Mouse (Mus musculus) kidney, embryonic 16.5 days (tissue): ENCODE measurements around the gene Jpt1. TPM values are rescaled to one million over a fixed set of nuclear protein-coding genes. Genes with fewer than 3 reads are reported as not detected.

Source experiments
- ATAC-seq: fragments of 200-750 bp; cut with Nextera tagmentation; 2 replicates; pipeline ENCODE4 v1.8.0; 2017; ENCODE audit warnings: moderate TSS enrichment; ENCODE audit not compliant: low FRiP score, low TSS enrichment
- H3K27ac ChIP-seq: fragments of 300-500 bp; sonication (generic); 2 replicates; pipeline ENCODE4 v1.5.1; 2014; ENCODE audit warnings: low read length
- H3K27me3 ChIP-seq: fragments of 300-500 bp; sonication (generic); 2 replicates; pipeline ENCODE4 v1.6.1; 2014; ENCODE audit warnings: low read length, control low read depth, mixed read lengths; ENCODE audit not compliant: insufficient read depth
- H3K36me3 ChIP-seq: fragments of 300-500 bp; sonication (generic); 2 replicates; pipeline ENCODE4 v1.6.1; 2014; ENCODE audit warnings: low read length, control low read depth, mixed read lengths; ENCODE audit not compliant: insufficient read depth
- H3K4me1 ChIP-seq: fragments of 300-500 bp; sonication (generic); 2 replicates; pipeline ENCODE4 v1.6.1; 2014; ENCODE audit warnings: low read length, control low read depth, mixed read lengths; ENCODE audit not compliant: insufficient read depth
- H3K4me2 ChIP-seq: fragments of 300-500 bp; sonication (generic); replicated peaks from 2 replicates; pipeline ENCODE4 v1.6.1; 2014; ENCODE audit warnings: low read depth, low read length
- H3K4me3 ChIP-seq: fragments of 300-500 bp; sonication (generic); 2 replicates; pipeline ENCODE4 v1.5.1; 2014; ENCODE audit warnings: mild to moderate bottlenecking, low read length
- H3K9ac ChIP-seq: fragments of 300-500 bp; sonication (generic); replicated peaks from 2 replicates; pipeline ENCODE4 v1.6.1; 2014; ENCODE audit warnings: low read length
- H3K9me3 ChIP-seq: fragments of 300-500 bp; sonication (generic); 2 replicates; pipeline ENCODE4 v1.6.1; 2016; ENCODE audit warnings: low read length, control low read depth
- WGBS: fragments of 180-500 bp; shearing (Covaris S2); extraction: QIAGEN DNeasy Blood & Tissue Kit; methylation state at CpG from one replicate; pipeline ENCODE4 v1.1.7; 2014; 5-methylcytosine and 5-hydroxymethylcytosine counted together
- microRNA-seq: library from miRNA; unstranded; fragments of <30 nt; microRNA quantifications from one replicate; pipeline ENCODE4, GENCODE M21; 2016
- polyA plus RNA-seq: library from polyadenylated mRNA; unstranded; fragments of >200 nt; fragmentation: Nextera tagmentation; extraction: Ambion mirVana; gene quantifications from 2 replicates; pipeline ENCODE4 v1.2.1, GENCODE M21; 2015

Jpt1 gene
- polyA plus RNA-seq, 1 experiment from 2014 or later, result 461 TPM

- H3K4me1 ChIP-seq, result peaks cover 31% of the 10 kb centered on the region
- H3K9ac ChIP-seq, result no peak overlapping the region
- no peak overlapping the region for H3K27ac ChIP-seq
- no peak overlapping the region for H3K4me2 ChIP-seq
- no peaks in the 10 kb centered on the region for H3K36me3 ChIP-seq
- H3K9me3 ChIP-seq, result no peaks in the 10 kb centered on the region; the same call in 1 of the 2 replicates
- WGBS, result 83% methylated on average over 7 of the region's 7 CpGs
- H3K27me3 ChIP-seq, result no peaks in the 10 kb centered on the region
- no peak overlapping the region for H3K4me3 ChIP-seq
- ATAC-seq, result no peak
Measured at GRCm38 (mm10) chr11:115452281-115452860, 61.8 kb downstream of the Jpt1 start.

- Histone ChIP-seq H3K27me3 (no peaks in the 10 kb centered on the region), H3K9me3 (no peaks in the 10 kb centered on the region; the same call in 1 of the 2 replicates), H3K4me1 (peaks cover 36% of the 10 kb centered on the region), H3K4me3 (no peak overlapping the region), H3K36me3 (no peaks in the 10 kb centered on the region), H3K9ac (no peak overlapping the region), H3K4me2 (no peak overlapping the region), H3K27ac (0 out of 2 replicates have a peak overlapping the region, but pooled peaks have one; percentile 5)
- WGBS, result 80% methylated on average over 8 of the region's 8 CpGs
- no peak for ATAC-seq
Measured at GRCm38 (mm10) chr11:115451781-115452241, 62.4 kb downstream of the Jpt1 start.

- no peak for ATAC-seq
- WGBS, result 55% methylated on average over 7 of the region's 7 CpGs
- no peak overlapping the region for H3K9ac ChIP-seq
Measured at GRCm38 (mm10) chr11:115450176-115450575, 64.0 kb downstream of the Jpt1 start.

GRCm38 (mm10) chr11:115448998-115449397, 65.2 kb downstream of the Jpt1 start:
- Histone ChIP-seq H3K27ac (peak overlapping the region; percentile 96), H3K4me3 (no peak overlapping the region)
- ATAC-seq, result peak; percentile 80

More at GRCm38 (mm10) chr11:115450176-115450575, 64.0 kb downstream of the Jpt1 start:
- H3K27ac ChIP-seq, result peak overlapping the region; percentile 96
- no peaks in the 10 kb centered on the region; the same call in 1 of the 2 replicates for H3K9me3 ChIP-seq
- no peak overlapping the region for H3K4me2 ChIP-seq
- peaks cover 42% of the 10 kb centered on the region for H3K4me1 ChIP-seq
- no peaks in the 10 kb centered on the region for H3K36me3 ChIP-seq
- no peaks in the 10 kb centered on the region for H3K27me3 ChIP-seq
- no peak overlapping the region for H3K4me3 ChIP-seq

GRCm38 (mm10) chr11:115448075-115448474, 66.1 kb downstream of the Jpt1 start:
- Histone ChIP-seq H3K9me3 (no peaks in the 10 kb centered on the region), H3K4me2 (no peak overlapping the region), H3K27me3 (no peaks in the 10 kb centered on the region), H3K9ac (0 out of 2 replicates have a peak overlapping the region, but pooled peaks have one; percentile 32), H3K27ac (peak overlapping the region; percentile 96), H3K4me1 (peaks cover 40% of the 10 kb centered on the region), H3K36me3 (no peaks in the 10 kb centered on the region), H3K4me3 (no peak overlapping the region)
- WGBS, result 90% methylated on average over 16 of the region's 16 CpGs
- ATAC-seq, result peak; percentile 29; the same call in 1 of the 2 replicates

More at GRCm38 (mm10) chr11:115448998-115449397, 65.2 kb downstream of the Jpt1 start:
- H3K4me1 ChIP-seq, result peaks cover 42% of the 10 kb centered on the region
- no peaks in the 10 kb centered on the region for H3K27me3 ChIP-seq
- peak overlapping the region; percentile 32; the same call in 1 of the 2 replicates for H3K9ac ChIP-seq
- H3K36me3 ChIP-seq, result no peaks in the 10 kb centered on the region
- no peaks in the 10 kb centered on the region for H3K9me3 ChIP-seq
- WGBS, result 49% methylated on average over 7 of the region's 7 CpGs
- no peak overlapping the region for H3K4me2 ChIP-seq

Small RNAs within 50 kb of the gene (microRNA-seq; reads per million reads assigned to microRNA genes)
- not detected for gene Mir3968

Other genes starting within 250 kb of the Jpt1 start
- not detected in 2 replicates for gene Grin2c, start 247.1 kb downstream of the Jpt1 start, polyA plus RNA-seq
- 20.0 and 23.6 TPM in 2 replicates for gene Fdxr, start 237.3 kb downstream of the Jpt1 start, polyA plus RNA-seq
- gene Fads6, start 216.7 kb downstream of the Jpt1 start, polyA plus RNA-seq, result 0.40 and 0.42 TPM in 2 replicates
- 0.64 TPM in 1 of 2 replicates, not detected in the other for gene Otop2, start 207.2 kb downstream of the Jpt1 start, polyA plus RNA-seq
- 0.05 TPM in 1 of 2 replicates, not detected in the other for gene Ush1g, start 192.3 kb downstream of the Jpt1 start, polyA plus RNA-seq
- gene Otop3, start 179.7 kb downstream of the Jpt1 start, polyA plus RNA-seq, result not detected in 2 replicates
- 7.9 and 8.6 TPM in 2 replicates for gene Hid1, start 146.6 kb downstream of the Jpt1 start, polyA plus RNA-seq
- gene Cdr2l, start 132.5 kb downstream of the Jpt1 start, polyA plus RNA-seq, result 7.9 and 10.2 TPM in 2 replicates
- gene Mrpl58, start 110.6 kb downstream of the Jpt1 start, polyA plus RNA-seq, result 195 and 203 TPM in 2 replicates
- 942 and 981 TPM in 2 replicates for gene Atp5h, start 94.4 kb downstream of the Jpt1 start, polyA plus RNA-seq
- 4.7 and 4.8 TPM in 2 replicates for gene Kctd2, start 94.3 kb downstream of the Jpt1 start, polyA plus RNA-seq
- gene Trim80, start 73.8 kb downstream of the Jpt1 start, polyA plus RNA-seq, result 0.12 and 0.35 TPM in 2 replicates
- 28.4 and 31.5 TPM in 2 replicates for gene Slc16a5, start 51.9 kb downstream of the Jpt1 start, polyA plus RNA-seq
- 9.0 and 10.5 TPM in 2 replicates for gene Armc7, start 38.7 kb downstream of the Jpt1 start, polyA plus RNA-seq
- gene Nt5c, start 22.5 kb downstream of the Jpt1 start, polyA plus RNA-seq, result 77.6 and 82.1 TPM in 2 replicates
- 939 and 944 TPM in 2 replicates for gene Sumo2, start 21.9 kb upstream of the Jpt1 start, polyA plus RNA-seq
- gene Nup85, start 50.0 kb upstream of the Jpt1 start, polyA plus RNA-seq, result 180 and 184 TPM in 2 replicates
- gene Mrps7, start 89.5 kb upstream of the Jpt1 start, polyA plus RNA-seq, result 101 and 103 TPM in 2 replicates
- 24.5 and 26.8 TPM in 2 replicates for gene Gga3, start 89.7 kb upstream of the Jpt1 start, polyA plus RNA-seq
- 42.8 and 47.1 TPM in 2 replicates for gene Mif4gd, start 98.6 kb upstream of the Jpt1 start, polyA plus RNA-seq
- gene Slc25a19, start 113.9 kb upstream of the Jpt1 start, polyA plus RNA-seq, result 51.0 and 56.1 TPM in 2 replicates
- 86.5 and 87.0 TPM in 2 replicates for gene Grb2, start 194.2 kb upstream of the Jpt1 start, polyA plus RNA-seq